24 mouse cellular contexts compared by ENCODE assay signal in genomic region chr11:94282291-94282690, GRCm38 (mm10). TPM values are rescaled to one million over a fixed set of nuclear protein-coding genes. Genes with fewer than 3 reads are reported as not detected.
A peak's percentile ranks its signal among the peaks of the same experiment; 100 is the strongest.
DNase-seq lines count a peak whose midpoint lies in the region; ATAC-seq and TF ChIP-seq lines count a peak whose summit lies in the region.
"Had no signal": no experiment of that assay in that cellular context is flagged by ENCODE, and none has a peak within 500 bp of the region (broad histone marks: within the 10 kb centered on the region; RNA-seq: fewer than 3 reads in every experiment).

No protein-coding gene starts in this region.

- H3K27me3 ChIP-seq in forebrain, embryonic 11.5 days (ENCODE audit: control insufficient read depth, insufficient read depth, low read length), result no peaks in the 10 kb centered on the region
- H3K27me3 ChIP-seq in forebrain, embryonic 15.5 days, result no peaks in the 10 kb centered on the region
- no peaks in the 10 kb centered on the region for H3K27me3 ChIP-seq in myocyte (ENCODE audit: control insufficient read depth, insufficient read depth, insufficient read length)
- H3K27me3 ChIP-seq: embryonic facial prominence, embryonic 12.5 days; heart, embryonic 13.5 days; hindbrain, embryonic 13.5 days; neural tube, embryonic 12.5 days had no signal

- H3K4me2 ChIP-seq in forebrain, embryonic 11.5 days (ENCODE audit: low read depth, low read length, severe bottlenecking), result no peak overlapping the region
- H3K4me2 ChIP-seq in forebrain, embryonic 15.5 days (replicated peaks), result no peak overlapping the region
- no peak overlapping the region for H3K4me2 ChIP-seq in myocyte (ENCODE audit: low read depth)
- H3K4me2 ChIP-seq: embryonic facial prominence, embryonic 12.5 days; heart, embryonic 13.5 days; hindbrain, embryonic 13.5 days; neural tube, embryonic 12.5 days had no signal

- no peak overlapping the region for H3ac ChIP-seq in myocyte (ENCODE audit: control insufficient read depth, insufficient read length)

- WGBS in forebrain, embryonic 11.5 days, result 69% methylated on average over 5 of the region's 5 CpGs
- 64% methylated on average over 5 of the region's 5 CpGs for WGBS in forebrain, embryonic 15.5 days

- peak; percentile 35 for DNase-seq in forebrain, embryonic 11.5 days (ENCODE audit: low spot score)
- no peak for DNase-seq in layer of hippocampus, adult 2 months (ENCODE audit: low spot score in 2 of 2)
- no peak for DNase-seq in layer of hippocampus, postnatal 14 days (ENCODE audit: low spot score in 2 of 2)
- DNase-seq in brain, embryonic 14.5 days (ENCODE audit: low read depth), result peak; percentile 32
- no peak for DNase-seq in gastrocnemius, postnatal 10 days
- DNase-seq: B cell, adult 2 months; cerebellum, adult 11 months; kidney, adult 11 months; lung, adult 18-20 months; lung, postnatal 36 days; right cerebral cortex, postnatal 25 days; thymus, postnatal 36 days had no signal

- H3K9me3 ChIP-seq in forebrain, embryonic 11.5 days (ENCODE audit: control insufficient read depth, low read length), result no peaks in the 10 kb centered on the region
- H3K9me3 ChIP-seq in forebrain, embryonic 15.5 days, result no peaks in the 10 kb centered on the region
- H3K9me3 ChIP-seq: embryonic facial prominence, embryonic 12.5 days; heart, embryonic 13.5 days; hindbrain, embryonic 13.5 days; neural tube, embryonic 12.5 days had no signal

- ATAC-seq in forebrain, embryonic 11.5 days (replicated peaks; ENCODE audit: low FRiP score), result no peak
- ATAC-seq in forebrain, embryonic 15.5 days (replicated peaks), result no peak

- no peak overlapping the region for H3K9ac ChIP-seq in forebrain, embryonic 11.5 days (ENCODE audit: low read length)
- no peak overlapping the region for H3K9ac ChIP-seq in forebrain, embryonic 15.5 days (replicated peaks)
- H3K9ac ChIP-seq: embryonic facial prominence, embryonic 12.5 days; heart, embryonic 13.5 days; hindbrain, embryonic 13.5 days; neural tube, embryonic 12.5 days had no signal

- H3K4me3 ChIP-seq in forebrain, embryonic 11.5 days (ENCODE audit: low read depth, low read length), result no peak overlapping the region
- H3K4me3 ChIP-seq in forebrain, embryonic 15.5 days, result no peak overlapping the region
- H3K4me3 ChIP-seq in layer of hippocampus, adult 2 months, result no peak overlapping the region
- H3K4me3 ChIP-seq in myocyte, result no peak overlapping the region
- H3K4me3 ChIP-seq: embryonic facial prominence, embryonic 12.5 days; heart, embryonic 13.5 days; hindbrain, embryonic 13.5 days; neural tube, embryonic 12.5 days had no signal

- no peak for TF ChIP-seq CTCF in layer of hippocampus, adult 2 months (conservative IDR thresholded peaks at IDR 0.05)
- TF ChIP-seq CTCF in brain, embryonic 14.5 days (IDR thresholded peaks at IDR 0.05; ENCODE audit: borderline replicate concordance, extremely low read depth, insufficient read depth, insufficient read length), result no peak

- H3K36me3 ChIP-seq in forebrain, embryonic 11.5 days (ENCODE audit: control insufficient read depth, insufficient read depth, low read length), result peaks cover 4% of the 10 kb centered on the region
- H3K36me3 ChIP-seq in forebrain, embryonic 15.5 days, result peaks cover 29% of the 10 kb centered on the region
- H3K36me3 ChIP-seq in myocyte (ENCODE audit: control insufficient read depth, insufficient read depth), result peaks cover 30% of the 10 kb centered on the region

- peaks cover 1% of the 10 kb centered on the region; the same call in 1 of the 2 replicates for H3K4me1 ChIP-seq in forebrain, embryonic 11.5 days (replicated peaks; ENCODE audit: control insufficient read depth, insufficient read depth, low read length)
- H3K4me1 ChIP-seq in forebrain, embryonic 15.5 days, result peaks cover 6% of the 10 kb centered on the region
- H3K4me1 ChIP-seq: embryonic facial prominence, embryonic 12.5 days; neural tube, embryonic 12.5 days had no signal

- H3K27ac ChIP-seq in forebrain, embryonic 11.5 days (ENCODE audit: low read depth, low read length), result no peak overlapping the region
- no peak overlapping the region; the same call in 1 of the 2 replicates for H3K27ac ChIP-seq in forebrain, embryonic 15.5 days (replicated peaks)
- peak overlapping the region; percentile 3; the same call in 1 of the 2 replicates for H3K27ac ChIP-seq in layer of hippocampus, adult 2 months
- H3K27ac ChIP-seq: embryonic facial prominence, embryonic 12.5 days; heart, embryonic 13.5 days; hindbrain, embryonic 13.5 days; kidney, postnatal 0 days; neural tube, embryonic 12.5 days had no signal

- no peaks in the 10 kb centered on the region for H3K79me2 ChIP-seq in myocyte (ENCODE audit: control insufficient read depth, insufficient read depth)

- TF ChIP-seq POLR2A in brain, embryonic 14.5 days (IDR thresholded peaks at IDR 0.05; ENCODE audit: borderline replicate concordance, extremely low read depth, insufficient read depth, insufficient read length, poor library complexity, severe bottlenecking), result no peak
- TF ChIP-seq POLR2A in myocyte (IDR thresholded peaks at IDR 0.05; ENCODE audit: insufficient read length, low read depth), result no peak

TF ChIP-seq in myocyte, 11 proteins besides CTCF, POLR2A, EP300 and RAD21:
- TF ChIP-seq MAX (IDR thresholded peaks at IDR 0.05; ENCODE audit: low read depth) (no peak), MYOG (IDR thresholded peaks at IDR 0.05; ENCODE audit: control insufficient read depth in 1 of 3, insufficient read depth in 1 of 3, insufficient read length in 2 of 3, low read depth in 2 of 3) (no peak), MYOD1 (IDR thresholded peaks at IDR 0.05; ENCODE audit: control insufficient read depth in 1 of 3, insufficient read length in 2 of 3, low read depth in 2 of 3) (no peak), TCF12 (IDR thresholded peaks at IDR 0.05; ENCODE audit: insufficient read depth, poor library complexity, severe bottlenecking) (no peak), TCF3 (IDR thresholded peaks at IDR 0.05; ENCODE audit: insufficient read length, low read depth) (no peak), REST (IDR thresholded peaks at IDR 0.05; ENCODE audit: insufficient read depth, insufficient read length) (no peak), POLR2AphosphoS2 (IDR thresholded peaks at IDR 0.05; ENCODE audit: insufficient read length, low read depth) (peak; percentile 79), USF1 (IDR thresholded peaks at IDR 0.05; ENCODE audit: low read depth) (no peak)

RNA-seq across cellular contexts. Expression of gene Gm21885, which starts 0.6 kb away (rescaled TPM):
- 0.68 and 1.4 TPM in 2 replicates for polyA plus RNA-seq in forebrain, embryonic 11.5 days (2014; fragmentation: Nextera tagmentation; extraction: Ambion mirVana)
- 0.45 TPM in 1 of 2 replicates, not detected in the other for polyA plus RNA-seq in forebrain, embryonic 15.5 days (2015; fragmentation: Nextera tagmentation; extraction: Ambion mirVana)
- total RNA-seq in layer of hippocampus, adult 2 months (2021), result not detected
- total RNA-seq in layer of hippocampus, postnatal 14 days (2021), result not detected
- not detected in 2 replicates for polyA plus RNA-seq in brain, embryonic 14.5 days (2012; rRNA removed)
- not detected for polyA plus RNA-seq in myocyte (2012; fragmentation: generic; extraction: Trizol)
- total RNA-seq in gastrocnemius, postnatal 10 days (2021), result not detected
- total RNA-seq: common myeloid progenitor, adult 5-6 weeks; gastrocnemius, postnatal 4 days; layer of hippocampus, adult 8-10 months; left cerebral cortex, adult 8-10 months; midbrain, postnatal 0 days had no signal
- polyA plus RNA-seq: embryonic facial prominence, embryonic 12.5 days; heart, embryonic 13.5 days; midbrain, postnatal 0 days; neural tube, embryonic 12.5 days had no signal

RNA-seq across cellular contexts. Expression of gene Wfikkn2, which starts 36.5 kb away (rescaled TPM):
- polyA plus RNA-seq in forebrain, embryonic 11.5 days (2014; fragmentation: Nextera tagmentation; extraction: Ambion mirVana), result 1.9 and 2.9 TPM in 2 replicates
- polyA plus RNA-seq in forebrain, embryonic 15.5 days (2015; fragmentation: Nextera tagmentation; extraction: Ambion mirVana), result 3.7 and 7.9 TPM in 2 replicates
- under 1 TPM; 0.49 to 0.72 TPM for total RNA-seq in layer of hippocampus, adult 2 months (2021)
- 1 to 10 TPM; 1.4 to 5.1 TPM for total RNA-seq in layer of hippocampus, postnatal 14 days (2021)
- polyA plus RNA-seq in brain, embryonic 14.5 days (2012; rRNA removed), result 6.8 and 9.4 TPM in 2 replicates
- polyA plus RNA-seq in myocyte (2012; fragmentation: generic; extraction: Trizol), result 0.80 TPM
- 1 to 10 TPM; 1.9 to 2.6 TPM for total RNA-seq in gastrocnemius, postnatal 10 days (2021)

RNA-seq across cellular contexts. Expression of gene Luc7l3, which starts 39.5 kb away (rescaled TPM):
- polyA plus RNA-seq in forebrain, embryonic 11.5 days (2014; fragmentation: Nextera tagmentation; extraction: Ambion mirVana), result 132 and 136 TPM in 2 replicates
- 153 and 156 TPM in 2 replicates for polyA plus RNA-seq in forebrain, embryonic 15.5 days (2015; fragmentation: Nextera tagmentation; extraction: Ambion mirVana)
- total RNA-seq in layer of hippocampus, adult 2 months (2021), result 100 to 1,000 TPM; 115 to 132 TPM
- total RNA-seq in layer of hippocampus, postnatal 14 days (2021), result 100 to 1,000 TPM; 119 to 127 TPM
- 165 and 183 TPM in 2 replicates for polyA plus RNA-seq in brain, embryonic 14.5 days (2012; rRNA removed)
- polyA plus RNA-seq in myocyte (2012; fragmentation: generic; extraction: Trizol), result 15.4 TPM
- 10 to 100 TPM; 31.8 to 55.4 TPM for total RNA-seq in gastrocnemius, postnatal 10 days (2021)

RNA-seq across cellular contexts. Expression of gene Ankrd40, which starts 45.5 kb away (rescaled TPM):
- polyA plus RNA-seq in forebrain, embryonic 11.5 days (2014; fragmentation: Nextera tagmentation; extraction: Ambion mirVana), result 24.1 and 25.8 TPM in 2 replicates
- 15.9 and 17.2 TPM in 2 replicates for polyA plus RNA-seq in forebrain, embryonic 15.5 days (2015; fragmentation: Nextera tagmentation; extraction: Ambion mirVana)
- 100 to 1,000 TPM; 113 to 119 TPM for total RNA-seq in layer of hippocampus, adult 2 months (2021)
- total RNA-seq in layer of hippocampus, postnatal 14 days (2021), result 100 to 1,000 TPM in 1 of 2 experiments, 10 to 100 TPM in 1; 99.2 to 104 TPM
- polyA plus RNA-seq in brain, embryonic 14.5 days (2012; rRNA removed), result 47.9 and 57.0 TPM in 2 replicates
- 105 TPM for polyA plus RNA-seq in myocyte (2012; fragmentation: generic; extraction: Trizol)
- 100 to 1,000 TPM; 135 to 141 TPM for total RNA-seq in gastrocnemius, postnatal 10 days (2021)

Comparison
In these comparisons a context has a peak if more than half of its experiments do, and no peak if none do; other contexts are left out.
1. DNase-seq: peak in forebrain, embryonic 11.5 days (single experiment) and brain, embryonic 14.5 days (single experiment); none in layer of hippocampus, adult 2 months (0 of 2), layer of hippocampus, postnatal 14 days (0 of 2) and gastrocnemius, postnatal 10 days (single experiment).